Mouse (Mus musculus) monocyte, adult 5-6 weeks (primary cell): ENCODE results near the gene Olr1. TPM values are rescaled to one million over a fixed set of nuclear protein-coding genes. Genes with fewer than 3 reads are reported as not detected.

Source experiments
- ATAC-seq: fragments of 153-309, 156-312 bp; replicated peaks from 2 replicates; pipeline ENCODE4 v1.8.0; 2017; ENCODE audit warnings: mild to moderate bottlenecking; ENCODE audit not compliant: low TSS enrichment, insufficient number of reproducible peaks, severe bottlenecking, poor library complexity, low FRiP score
- total RNA-seq: library from RNA; stranded (forward); fragments of 200-1000, 200-491, 200-594 nt; gene quantifications from 3 replicates; pipeline ENCODE4 v1.2.3, GENCODE M21; 2017

Olr1 gene
- total RNA-seq, 1 experiment from 2014 or later: 15.7 TPM

DNA sequence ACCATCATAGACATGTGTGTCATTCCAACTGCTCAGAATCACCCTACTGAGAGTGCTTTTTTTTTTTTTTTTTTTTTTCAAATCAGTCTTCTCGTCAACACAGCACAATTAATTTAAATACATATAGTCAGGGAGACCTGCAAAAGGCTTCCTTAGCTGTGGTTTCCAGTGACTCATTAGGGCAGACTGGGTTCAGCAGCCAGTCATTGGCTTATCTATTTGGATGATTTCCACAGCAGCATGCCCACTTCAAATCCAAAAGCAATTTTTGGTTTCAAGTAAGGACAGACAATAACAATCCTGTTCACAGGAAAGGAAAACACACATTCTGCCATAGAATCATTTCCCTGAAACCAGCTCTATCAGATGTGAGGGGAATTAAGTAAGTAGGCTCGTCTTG lies 7.4 kb upstream of the Olr1 start:
- ATAC-seq: no peak

DNA sequence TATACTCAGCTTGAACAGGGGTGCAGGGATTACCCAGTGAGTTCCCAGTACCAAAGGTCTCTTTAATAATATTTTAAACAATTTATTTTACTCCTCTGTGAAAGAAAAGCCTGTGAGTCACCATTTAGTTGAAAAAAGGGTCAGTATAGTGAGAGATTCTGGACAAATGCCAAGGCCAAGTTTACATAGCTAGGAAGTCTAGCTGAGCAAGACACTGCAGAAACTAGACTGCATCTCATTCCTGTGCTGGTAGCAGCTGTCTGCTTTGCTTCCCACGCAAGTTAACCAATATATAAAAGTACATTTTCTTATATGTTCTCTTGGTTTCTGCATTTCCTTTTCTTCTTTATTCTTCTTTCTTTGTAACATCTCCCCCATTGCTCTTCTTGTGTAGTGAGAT lies 6.4 kb upstream of the Olr1 start:
- ATAC-seq: no peak

DNA sequence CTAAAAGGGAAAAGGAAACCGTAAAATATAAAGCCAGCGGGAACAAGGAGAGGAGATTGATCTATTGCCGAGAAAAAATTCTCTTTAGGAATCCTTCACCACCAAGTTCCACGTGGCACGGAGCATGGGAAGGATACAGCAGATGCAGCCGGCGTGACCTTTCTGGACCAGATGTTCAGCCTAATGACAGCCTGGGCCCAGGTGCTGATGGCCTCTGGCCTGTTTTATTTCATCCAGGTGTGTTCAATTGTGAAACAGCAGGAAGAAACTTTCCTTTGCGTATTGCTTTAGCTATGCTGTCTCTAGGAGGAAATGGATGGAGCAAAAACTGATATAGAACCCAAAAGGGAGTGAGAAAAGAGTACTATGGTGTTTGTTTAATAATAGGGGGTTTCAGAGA lies 5.9 kb upstream of the Olr1 start:
- no peak for ATAC-seq

DNA sequence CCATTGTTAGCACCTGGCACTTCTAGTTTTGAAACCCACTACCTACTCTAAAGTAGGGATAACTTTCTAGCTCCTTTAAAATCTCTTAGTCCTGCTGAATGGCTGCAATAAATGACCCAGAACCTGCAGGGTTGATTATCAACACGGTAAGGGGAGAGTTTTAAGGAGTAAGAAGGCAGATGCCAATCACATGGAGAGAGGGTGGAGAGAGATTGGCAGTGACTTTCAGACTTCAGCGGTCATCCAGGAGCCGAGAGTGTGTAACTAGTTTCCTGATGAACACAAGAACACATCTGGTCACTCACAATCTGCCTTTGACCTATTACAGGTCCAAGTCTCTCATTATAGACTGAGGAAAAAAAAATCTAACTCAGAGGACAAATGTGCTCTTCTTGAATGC lies 5.4 kb upstream of the Olr1 start, which contains the start of gene Tmem52b:
Tmem52b (plus strand) TSS at position 189 of the 400 bp plus-strand sequence.
- ATAC-seq: no peak

DNA sequence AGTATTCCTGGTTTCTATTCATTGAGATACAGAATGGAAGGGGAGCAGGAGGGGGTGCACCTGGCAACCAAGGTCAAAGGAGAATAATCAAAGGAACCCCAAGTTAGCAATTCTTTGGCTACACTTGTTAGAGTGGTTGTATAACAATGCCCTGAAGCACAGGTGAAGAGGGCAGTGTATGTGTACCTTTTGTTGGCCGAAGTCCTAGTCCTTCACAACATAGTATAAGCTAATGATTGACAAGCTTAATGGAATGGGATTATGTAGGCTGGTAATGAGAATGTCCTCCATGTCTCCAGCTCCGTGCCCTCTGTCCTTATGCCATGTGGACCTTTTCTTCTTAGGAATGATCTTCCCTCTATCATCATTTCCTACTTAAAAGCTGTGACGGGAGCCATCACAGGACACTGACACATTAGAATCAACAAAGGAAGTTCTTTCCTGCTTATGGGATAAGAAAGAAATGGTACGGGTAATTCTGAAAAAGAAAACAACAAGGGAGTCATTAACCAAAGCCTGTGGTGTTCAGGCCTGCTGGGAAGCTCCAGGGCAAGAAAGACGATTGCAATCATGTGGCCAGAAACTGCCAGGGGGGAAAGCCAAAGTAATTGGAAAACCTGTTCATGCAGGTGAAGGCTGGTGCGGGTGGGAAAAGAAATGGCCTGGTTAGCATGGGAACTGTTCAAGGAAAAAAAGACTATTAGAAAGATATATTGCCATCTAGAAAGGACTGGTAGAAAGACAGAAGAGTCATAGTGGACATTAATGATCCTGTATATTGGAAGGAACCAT lies 3.4 kb upstream of the Olr1 start:
- no peak for ATAC-seq

DNA sequence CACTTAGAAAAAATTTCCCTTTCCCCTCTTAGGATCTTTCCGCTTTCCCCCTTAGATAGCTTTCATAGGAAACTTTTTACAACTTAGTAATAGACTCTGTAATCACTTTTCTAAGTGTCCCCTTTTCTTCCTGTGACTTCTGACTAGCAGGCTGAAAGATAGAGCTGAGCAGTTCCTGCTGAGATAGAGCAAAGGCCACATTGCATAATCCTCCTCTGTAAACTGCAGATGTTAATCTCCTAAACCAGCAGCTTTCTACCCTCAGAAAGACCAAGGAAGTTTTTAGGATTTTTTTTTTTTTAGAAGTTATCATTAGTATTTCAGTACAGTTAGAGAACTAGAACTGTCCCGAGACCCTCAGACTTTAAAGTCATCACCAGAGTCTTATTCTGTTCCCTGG lies 3.5 kb downstream of the Olr1 start:
- no peak for ATAC-seq

DNA sequence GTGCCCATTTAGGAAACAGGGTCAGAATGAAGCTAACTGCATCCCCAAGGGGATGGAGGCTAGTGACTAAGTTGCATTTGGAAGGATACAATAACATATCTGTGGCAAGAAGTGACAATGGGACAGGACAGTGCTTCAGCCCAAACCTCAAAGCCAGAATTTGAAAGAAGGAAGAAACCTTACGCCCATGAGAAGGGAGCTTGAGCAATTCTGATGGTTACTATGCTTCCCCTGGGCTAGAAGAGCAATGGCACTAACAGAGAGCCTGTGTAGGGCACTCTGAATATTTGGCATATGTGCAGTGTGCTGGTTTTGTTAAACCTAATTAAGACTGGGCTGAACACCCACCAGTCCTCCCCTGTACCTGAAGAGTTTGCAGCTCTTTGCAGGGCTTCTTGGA lies 7.4 kb downstream of the Olr1 start:
- ATAC-seq: peak; percentile 64; the same call in 1 of the 2 replicates

DNA sequence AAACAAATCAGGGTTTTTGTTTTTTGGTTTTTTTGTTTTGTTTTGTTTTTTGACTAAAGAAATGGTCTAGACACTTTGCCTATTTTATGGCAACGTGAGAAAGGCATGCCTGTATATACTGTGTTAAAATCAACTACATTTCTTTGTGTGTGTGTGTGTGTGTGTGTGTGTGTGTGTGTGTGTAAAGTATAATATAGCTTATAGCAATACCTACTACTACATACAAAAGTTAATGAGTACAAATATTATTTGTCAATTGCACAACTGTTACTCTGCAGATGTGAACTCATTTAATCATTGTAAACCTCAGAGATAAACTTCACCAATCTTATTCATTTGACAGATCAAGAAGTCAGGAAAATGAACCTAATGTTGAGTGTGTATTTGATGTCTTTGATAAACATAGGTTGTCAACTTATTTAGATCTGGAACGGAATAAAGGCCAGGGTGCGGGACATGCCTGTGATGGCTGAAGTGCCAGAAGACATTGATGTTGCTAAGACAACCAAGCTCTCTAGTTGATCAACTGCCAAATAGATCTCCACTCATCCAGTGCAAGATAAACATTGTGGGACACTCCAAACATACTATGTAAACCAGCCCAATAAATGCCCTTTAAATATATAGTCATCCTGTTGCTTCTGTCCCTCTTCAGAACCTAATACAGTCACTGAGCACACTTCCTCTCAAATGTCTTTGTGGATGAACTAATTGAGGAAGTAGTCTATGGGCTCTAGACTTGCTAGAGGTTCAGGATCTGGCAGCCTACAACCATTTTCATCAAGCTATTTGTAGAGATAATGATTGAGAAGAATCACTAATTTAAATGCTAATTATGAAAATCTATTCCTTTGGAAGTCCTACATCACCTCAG lies 9.4 kb downstream of the Olr1 start:
- ATAC-seq: peak; percentile 51

DNA sequence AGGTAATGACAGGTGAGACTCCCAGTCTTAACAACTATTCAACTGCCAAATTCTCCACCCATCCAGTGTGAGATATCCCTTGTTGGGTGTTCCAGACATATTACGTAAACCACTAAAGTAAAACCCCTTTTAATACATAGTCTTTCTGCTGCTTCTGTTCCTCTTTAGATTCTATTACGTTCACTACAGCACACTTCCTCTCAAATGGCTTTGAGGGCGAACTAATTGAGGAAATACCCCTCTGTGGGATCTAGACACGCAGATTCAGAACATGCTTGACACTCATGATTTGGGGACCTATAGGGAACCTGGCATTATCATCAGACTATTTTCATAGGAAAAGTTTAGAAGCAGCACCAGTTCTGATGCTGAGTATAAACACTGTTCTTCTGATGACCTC lies 12.0 kb downstream of the Olr1 start:
- peak; percentile 84 for ATAC-seq

DNA sequence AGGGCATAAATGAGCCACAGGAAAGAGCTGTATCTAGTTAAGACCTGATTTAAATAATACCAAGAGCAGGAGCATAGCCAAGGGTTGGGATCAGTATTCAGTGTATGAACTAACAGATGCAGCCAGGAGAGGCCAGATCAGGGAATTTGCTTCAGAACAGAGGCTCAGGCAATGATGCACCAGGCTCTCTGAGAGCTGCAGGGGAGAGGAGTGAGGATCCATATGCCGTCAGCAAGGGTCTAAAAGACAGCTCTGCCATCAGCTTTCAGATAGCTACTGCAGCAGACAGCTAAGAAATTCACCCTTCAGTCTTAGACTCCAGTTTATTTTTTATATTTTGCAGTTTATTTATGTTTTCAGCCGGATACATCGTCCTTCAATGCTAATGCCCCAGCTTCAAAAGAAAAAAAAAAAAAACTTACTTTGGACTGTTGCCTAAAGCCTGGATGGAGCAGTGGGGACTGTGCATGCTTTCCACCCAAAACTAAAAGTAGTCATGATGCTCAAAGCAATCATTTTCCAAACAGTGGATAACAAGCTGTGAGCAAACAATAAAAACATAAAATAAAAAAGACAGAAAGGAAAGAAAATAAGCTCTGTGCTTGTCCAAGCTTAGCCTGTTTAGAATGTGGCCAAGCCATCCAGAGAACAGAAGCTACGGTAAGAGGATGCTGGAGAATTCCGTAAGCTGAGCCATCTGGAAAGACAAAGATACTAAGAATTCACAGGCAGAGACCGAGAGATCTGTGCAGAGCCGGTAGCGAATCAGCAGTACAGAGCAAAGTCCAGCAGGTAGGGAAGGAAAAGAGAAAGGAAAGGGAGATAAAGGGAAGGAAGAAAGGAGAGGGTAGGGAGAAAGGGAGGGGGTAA lies 26.6 kb downstream of the Olr1 start:
- ATAC-seq: no peak

DNA sequence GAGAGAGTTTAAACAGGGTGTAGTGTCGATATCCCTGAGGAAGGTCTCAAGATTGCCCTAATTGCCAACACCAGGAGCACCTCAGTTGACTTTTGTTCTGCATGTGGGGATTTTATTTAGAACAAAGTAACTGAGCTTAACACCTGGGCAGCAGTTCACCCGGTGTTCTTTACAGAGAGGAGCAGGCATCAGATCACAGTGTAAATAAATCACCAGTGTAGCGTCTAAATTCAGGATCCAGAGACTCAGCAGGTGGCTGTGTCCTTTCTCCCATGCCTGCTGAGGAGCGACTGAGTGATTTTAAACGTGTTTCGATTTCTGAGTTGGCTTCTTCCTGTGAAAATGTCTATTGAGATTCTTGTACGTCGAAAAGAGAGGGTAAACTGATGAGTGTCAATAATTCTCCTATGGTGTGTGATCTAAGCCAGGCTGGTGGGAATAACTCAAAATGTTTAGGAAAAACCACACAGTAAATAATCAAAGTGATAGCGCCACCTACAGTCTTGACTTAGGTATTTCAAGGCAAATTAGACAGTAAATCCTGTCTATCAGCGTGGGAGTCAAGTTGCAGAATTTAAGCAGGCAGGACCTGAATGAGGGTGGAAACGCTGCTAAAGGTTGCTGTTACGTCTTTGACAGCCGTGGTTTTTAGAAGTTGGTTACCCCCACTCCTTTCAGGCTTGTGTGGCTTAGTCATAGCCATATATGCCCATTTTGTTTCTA lies 30.4 kb downstream of the Olr1 start:
- ATAC-seq: no peak; the same call in 1 of the 2 replicates

DNA sequence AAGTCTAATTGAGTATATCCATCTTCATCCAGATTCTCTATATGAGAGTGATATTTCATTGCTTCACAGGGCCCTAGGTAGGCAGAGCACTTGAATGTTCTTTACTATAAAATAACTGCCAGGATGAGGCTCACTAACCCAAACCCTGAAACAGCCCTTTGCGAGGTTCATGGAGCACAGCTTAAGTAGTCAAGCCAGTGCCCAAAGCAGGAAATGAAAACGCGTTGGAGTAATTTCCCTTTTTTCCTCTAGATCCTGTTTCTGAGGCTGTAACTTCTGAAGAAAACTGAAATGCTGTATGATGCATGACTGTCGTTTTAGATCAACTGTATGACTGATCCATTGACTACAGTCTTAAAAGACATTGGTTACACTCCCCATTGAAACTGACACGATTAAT lies 34.3 kb downstream of the Olr1 start:
- peak; percentile 66 for ATAC-seq

DNA sequence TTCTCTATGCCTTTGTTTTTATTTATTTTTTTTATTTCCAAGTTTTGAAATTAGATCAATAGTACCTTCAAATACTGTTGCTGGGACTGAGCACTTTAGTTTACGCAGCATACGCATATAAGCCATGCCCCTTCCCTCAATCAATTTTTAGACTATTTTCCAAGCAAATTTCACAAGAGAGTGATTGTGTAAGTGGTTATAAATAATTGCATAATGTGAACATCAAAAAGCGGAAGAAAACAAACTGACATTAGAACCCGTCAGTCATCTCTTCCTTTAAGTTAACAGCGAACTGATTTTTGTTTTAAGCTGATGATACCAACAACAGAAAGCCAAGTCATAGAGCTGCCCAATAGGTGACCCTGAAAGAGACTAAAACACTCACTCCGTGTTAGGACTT lies 35.6 kb downstream of the Olr1 start:
- peak; percentile 56 for ATAC-seq

DNA sequence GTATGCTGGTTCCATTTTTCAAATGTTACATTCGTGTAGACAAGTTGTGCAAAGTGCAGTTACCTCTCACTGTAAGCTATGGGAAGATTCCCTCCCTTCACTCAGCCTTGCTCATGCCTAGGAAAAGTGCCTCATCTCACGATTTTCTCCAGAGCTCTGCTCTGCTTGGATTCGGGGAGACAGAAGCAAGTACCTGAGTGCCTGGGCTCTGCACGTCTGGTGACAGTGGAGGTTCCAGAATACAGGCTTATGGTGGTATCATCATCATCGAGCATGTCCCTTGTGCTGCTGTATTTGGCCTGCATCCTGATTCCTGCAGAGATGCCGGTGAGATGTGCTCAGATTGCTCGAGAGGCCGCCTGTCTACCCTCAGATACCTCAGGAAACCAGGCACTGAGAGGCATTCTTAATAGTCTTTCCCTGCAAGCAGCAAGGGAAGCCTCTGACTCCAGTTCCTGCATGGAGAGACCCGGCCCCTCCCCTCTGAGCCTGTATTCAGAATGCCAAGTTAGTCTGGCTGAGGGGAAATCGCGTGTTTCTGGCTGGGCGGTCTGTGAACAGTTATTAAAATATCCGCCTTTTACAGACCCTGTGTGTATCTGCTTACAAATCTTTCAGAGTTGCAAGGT lies 55.4 kb downstream of the Olr1 start, which contains the start of gene Clec1a:
Clec1a (minus strand) TSS at position 590 of the 629 bp plus-strand sequence.
- ATAC-seq: no peak

DNA sequence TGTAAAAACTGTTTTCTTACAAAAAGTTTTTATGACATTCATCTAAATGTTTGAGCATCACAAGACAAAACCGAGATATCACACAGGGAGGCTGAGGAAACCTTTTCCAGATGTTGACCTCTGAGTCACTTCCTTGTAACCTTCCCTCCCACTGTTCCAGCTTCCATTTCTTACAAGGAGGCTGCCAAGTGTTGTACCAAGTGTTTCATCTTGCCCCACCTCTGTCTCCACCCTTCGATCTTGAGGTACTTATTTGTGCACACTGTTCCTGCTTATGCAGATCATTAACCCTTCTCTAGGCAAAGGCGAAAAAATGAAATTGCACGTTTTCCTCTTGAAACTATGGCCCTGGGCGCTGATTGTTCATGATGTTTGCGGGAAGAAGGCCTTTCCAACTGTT lies 57.2 kb downstream of the Olr1 start:
- no peak for ATAC-seq

DNA sequence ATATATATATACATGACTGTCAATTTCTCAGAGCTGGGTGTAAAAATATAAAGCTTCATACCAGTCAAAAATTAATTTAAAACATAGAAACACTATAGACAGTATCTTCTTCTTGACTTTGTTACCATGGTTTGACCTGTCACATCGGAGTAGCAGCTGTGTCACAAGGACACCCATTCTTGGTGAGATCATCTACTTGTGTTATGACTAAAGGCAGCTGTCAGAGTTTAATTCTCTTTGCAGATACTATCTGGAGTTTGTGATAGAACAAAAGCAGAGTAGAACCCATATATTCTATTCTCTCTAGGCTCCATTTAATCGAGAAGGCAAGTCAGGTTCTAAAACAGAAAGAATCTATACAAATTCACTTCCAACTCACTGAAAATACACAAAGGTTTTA lies 68.9 kb downstream of the Olr1 start:
- no peak for ATAC-seq

DNA sequence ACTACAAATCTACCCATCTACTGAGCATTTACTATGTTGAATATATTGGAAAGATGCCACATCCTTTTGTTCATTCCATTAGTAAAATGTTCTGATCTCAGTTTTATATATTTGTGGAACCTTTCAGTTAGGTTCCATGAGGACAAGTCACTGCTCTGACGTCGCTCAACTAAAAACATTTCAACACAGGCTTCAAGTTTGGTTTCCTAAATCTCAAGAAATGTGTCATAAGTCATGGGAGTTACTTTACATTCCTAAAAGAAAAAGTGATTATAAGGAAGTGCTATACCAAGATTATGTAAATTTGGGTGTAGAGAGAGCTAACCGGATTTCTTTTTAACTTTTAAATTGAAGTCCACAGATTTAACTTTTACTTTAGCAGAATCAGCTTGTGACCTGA lies 70.9 kb downstream of the Olr1 start:
- ATAC-seq: peak; percentile 76
